Mouse (Mus musculus) natural killer cell, adult 2 months (primary cell): ENCODE results near the gene Fgf7.

Experiments
- DNase-seq, 2 experiments: peaks; one replicate each; pipeline ENCODE4 v3.0.0; 2022; ENCODE audit warnings: low spot score in 2 of 2

Gene Fgf7

GRCm38 (mm10) chr2:126061037-126061773, 26.7 kb downstream of the Fgf7 start:
- no peak for DNase-seq

- no peak for DNase-seq
Observed at GRCm38 (mm10) chr2:126062876-126063275, 28.4 kb downstream of the Fgf7 start.

- no peak for DNase-seq
Observed at GRCm38 (mm10) chr2:126064814-126065213, 30.4 kb downstream of the Fgf7 start.

- no peak for DNase-seq
Observed at GRCm38 (mm10) chr2:126065303-126065856, 30.9 kb downstream of the Fgf7 start.

- DNase-seq, result no peak
Observed at GRCm38 (mm10) chr2:126069740-126070139, 35.3 kb downstream of the Fgf7 start.

- no peak for DNase-seq
Observed at GRCm38 (mm10) chr2:126073744-126074143, 39.3 kb downstream of the Fgf7 start.

- DNase-seq, result no peak
Observed at GRCm38 (mm10) chr2:126076506-126076905, 42.0 kb downstream of the Fgf7 start.

GRCm38 (mm10) chr2:126079086-126079485, 44.6 kb downstream of the Fgf7 start:
- DNase-seq, result no peak

GRCm38 (mm10) chr2:126084326-126084725, 49.9 kb downstream of the Fgf7 start:
- DNase-seq, result no peak

GRCm38 (mm10) chr2:126086187-126086586, 51.7 kb downstream of the Fgf7 start:
- DNase-seq, result no peak

- DNase-seq, result no peak
Observed at GRCm38 (mm10) chr2:126090432-126090831, 56.0 kb downstream of the Fgf7 start.

GRCm38 (mm10) chr2:126094616-126095015, 60.2 kb downstream of the Fgf7 start:
- DNase-seq, result no peak
